Mouse (Mus musculus) midbrain, embryonic 11.5 days (tissue): ENCODE results near the gene Clrn1. TPM values are rescaled to one million over a fixed set of nuclear protein-coding genes. Genes with fewer than 3 reads are reported as not detected.

ENCODE experiments used
- polyA plus RNA-seq: library from polyadenylated mRNA; unstranded; fragments of >200 nt; fragmentation: Nextera tagmentation; extraction: Ambion mirVana; gene quantifications from 2 replicates; pipeline ENCODE4 v1.2.1, GENCODE M21; 2014

Gene Clrn1
- polyA plus RNA-seq, 1 experiment from 2014 or later: 0.29 TPM

Other genes with a start within 250 kb of the Clrn1 start
- 0.08 TPM in 1 of 2 replicates, not detected in the other for gene Erich6, start 248.1 kb downstream of the Clrn1 start, polyA plus RNA-seq
- gene Siah2, start 192.9 kb downstream of the Clrn1 start, polyA plus RNA-seq: 3.7 and 4.0 TPM in 2 replicates
- not detected in 2 replicates for gene Mindy4b-ps, start 63.0 kb downstream of the Clrn1 start, polyA plus RNA-seq
- 2.9 and 3.3 TPM in 2 replicates for gene Med12l, start 120.5 kb upstream of the Clrn1 start, polyA plus RNA-seq
- gene Gpr171, start 216.5 kb upstream of the Clrn1 start, polyA plus RNA-seq: 0.62 and 0.72 TPM in 2 replicates